Mouse (Mus musculus): ENCODE data around the gene Dnm3. TPM values are rescaled to one million over a fixed set of nuclear protein-coding genes. Genes with fewer than 3 reads are reported as not detected.

Dnm3 gene
- polyA plus RNA-seq, 1 experiment = 1.6 TPM

GRCm38 (mm10) chr1:162286910-162287309 lies 190.9 kb downstream of the Dnm3 start:
- Histone ChIP-seq H3K27me3 (ENCODE audit: control insufficient read depth, insufficient read depth, insufficient read length) (no peaks in the 10 kb centered on the region), H3K79me3 (ENCODE audit: low read depth) (no peaks in the 10 kb centered on the region), H3ac (ENCODE audit: control insufficient read depth, insufficient read length, low read depth) (no peak overlapping the region), H3K79me2 (ENCODE audit: control insufficient read depth, insufficient read depth) (no peaks in the 10 kb centered on the region), H3K4me3 (ENCODE audit: insufficient read depth, poor library complexity, severe bottlenecking) (no peak overlapping the region), H3K36me3 (ENCODE audit: control insufficient read depth, insufficient read depth) (no peaks in the 10 kb centered on the region)
- TF ChIP-seq MYOG (IDR thresholded peaks at IDR 0.05; ENCODE audit: control insufficient read depth, extremely low read depth, insufficient read length) = no peak
- TF ChIP-seq CTCF (IDR thresholded peaks at IDR 0.05; ENCODE audit: control insufficient read depth, insufficient read depth, insufficient read length) = no peak
- no peak for TF ChIP-seq CEBPB (IDR thresholded peaks at IDR 0.05; ENCODE audit: low read depth)
- no peak for TF ChIP-seq FOSL1 (IDR thresholded peaks at IDR 0.05; ENCODE audit: insufficient read depth, low read length, poor library complexity, severe bottlenecking)
- TF ChIP-seq MAX (IDR thresholded peaks at IDR 0.05) = no peak
- TF ChIP-seq USF1 (IDR thresholded peaks at IDR 0.05; ENCODE audit: low read depth) = no peak
- no peak for TF ChIP-seq MYOD1 (IDR thresholded peaks at IDR 0.05; ENCODE audit: control insufficient read depth, insufficient read length, low read depth)

DNA sequence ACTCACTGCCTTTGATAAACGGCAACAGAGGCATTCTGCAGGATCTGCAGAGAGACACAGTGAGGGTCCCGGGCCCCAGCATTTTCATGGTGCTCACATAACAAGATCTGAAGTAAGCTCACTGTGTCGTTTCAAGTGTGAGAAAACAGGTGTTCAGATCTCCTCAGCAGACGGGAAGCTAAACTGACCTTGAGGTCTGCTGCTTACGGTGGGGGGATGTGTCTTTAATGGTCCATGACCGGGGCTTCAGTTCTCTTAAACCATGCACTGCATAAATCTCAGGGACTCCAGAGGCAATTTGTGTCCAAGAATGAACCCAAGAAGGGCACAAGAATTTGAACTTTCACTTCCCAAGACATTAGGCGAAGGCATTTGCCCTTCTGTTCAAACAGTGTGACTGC lies 195.9 kb downstream of the Dnm3 start:
- no peaks in the 10 kb centered on the region for H3K36me3 ChIP-seq (ENCODE audit: control insufficient read depth, insufficient read depth)
- no peak for TF ChIP-seq MYOG (IDR thresholded peaks at IDR 0.05; ENCODE audit: control insufficient read depth, extremely low read depth, insufficient read length)
- no peak for TF ChIP-seq CEBPB (IDR thresholded peaks at IDR 0.05; ENCODE audit: low read depth)
- no peak for TF ChIP-seq CTCF (IDR thresholded peaks at IDR 0.05; ENCODE audit: control insufficient read depth, insufficient read depth, insufficient read length)
- H3K27me3 ChIP-seq (ENCODE audit: control insufficient read depth, insufficient read depth, insufficient read length) = no peaks in the 10 kb centered on the region
- H3K4me3 ChIP-seq (ENCODE audit: insufficient read depth, poor library complexity, severe bottlenecking) = no peak overlapping the region
- no peaks in the 10 kb centered on the region for H3K79me3 ChIP-seq (ENCODE audit: low read depth)
- no peaks in the 10 kb centered on the region for H3K79me2 ChIP-seq (ENCODE audit: control insufficient read depth, insufficient read depth)
- H3ac ChIP-seq (ENCODE audit: control insufficient read depth, insufficient read length, low read depth) = no peak overlapping the region

GRCm38 (mm10) chr1:162280052-162280451 lies 197.8 kb downstream of the Dnm3 start:
- no peaks in the 10 kb centered on the region for H3K79me3 ChIP-seq (ENCODE audit: low read depth)
- H3ac ChIP-seq (ENCODE audit: control insufficient read depth, insufficient read length, low read depth) = no peak overlapping the region
- no peaks in the 10 kb centered on the region for H3K27me3 ChIP-seq (ENCODE audit: control insufficient read depth, insufficient read depth, insufficient read length)
- TF ChIP-seq MYOG (IDR thresholded peaks at IDR 0.05; ENCODE audit: control insufficient read depth, extremely low read depth, insufficient read length) (no peak), CTCF (IDR thresholded peaks at IDR 0.05; ENCODE audit: control insufficient read depth, insufficient read depth, insufficient read length) (no peak), CEBPB (IDR thresholded peaks at IDR 0.05; ENCODE audit: low read depth) (no peak), FOSL1 (IDR thresholded peaks at IDR 0.05; ENCODE audit: insufficient read depth, low read length, poor library complexity, severe bottlenecking) (no peak), USF1 (IDR thresholded peaks at IDR 0.05; ENCODE audit: low read depth) (no peak), MYOD1 (IDR thresholded peaks at IDR 0.05; ENCODE audit: control insufficient read depth, insufficient read length, low read depth) (no peak), MAX (IDR thresholded peaks at IDR 0.05) (no peak)
- no peak overlapping the region for H3K4me3 ChIP-seq (ENCODE audit: insufficient read depth, poor library complexity, severe bottlenecking)
- no peaks in the 10 kb centered on the region for H3K79me2 ChIP-seq (ENCODE audit: control insufficient read depth, insufficient read depth)
- H3K36me3 ChIP-seq (ENCODE audit: control insufficient read depth, insufficient read depth) = no peaks in the 10 kb centered on the region

GRCm38 (mm10) chr1:162276011-162276410 lies 201.8 kb downstream of the Dnm3 start:
- peak; percentile 28 for TF ChIP-seq CTCF (IDR thresholded peaks at IDR 0.05; ENCODE audit: control insufficient read depth, insufficient read depth, insufficient read length)
- no peak for TF ChIP-seq USF1 (IDR thresholded peaks at IDR 0.05; ENCODE audit: low read depth)
- H3K4me3 ChIP-seq (ENCODE audit: insufficient read depth, poor library complexity, severe bottlenecking) = no peak overlapping the region
- H3ac ChIP-seq (ENCODE audit: control insufficient read depth, insufficient read length, low read depth) = no peak overlapping the region
- H3K79me3 ChIP-seq (ENCODE audit: low read depth) = no peaks in the 10 kb centered on the region
- H3K36me3 ChIP-seq (ENCODE audit: control insufficient read depth, insufficient read depth) = no peaks in the 10 kb centered on the region
- H3K27me3 ChIP-seq (ENCODE audit: control insufficient read depth, insufficient read depth, insufficient read length) = no peaks in the 10 kb centered on the region
- no peaks in the 10 kb centered on the region for H3K79me2 ChIP-seq (ENCODE audit: control insufficient read depth, insufficient read depth)

- H3ac ChIP-seq (ENCODE audit: control insufficient read depth, insufficient read length, low read depth) = no peak overlapping the region
- H3K79me3 ChIP-seq (ENCODE audit: low read depth) = no peaks in the 10 kb centered on the region
- no peak overlapping the region for H3K4me3 ChIP-seq (ENCODE audit: insufficient read depth, poor library complexity, severe bottlenecking)
- H3K79me2 ChIP-seq (ENCODE audit: control insufficient read depth, insufficient read depth) = no peaks in the 10 kb centered on the region
- TF ChIP-seq FOSL1 (IDR thresholded peaks at IDR 0.05; ENCODE audit: insufficient read depth, low read length, poor library complexity, severe bottlenecking) (no peak), MAX (IDR thresholded peaks at IDR 0.05) (no peak), CTCF (IDR thresholded peaks at IDR 0.05; ENCODE audit: control insufficient read depth, insufficient read depth, insufficient read length) (no peak), MYOD1 (IDR thresholded peaks at IDR 0.05; ENCODE audit: control insufficient read depth, insufficient read length, low read depth) (no peak), CEBPB (IDR thresholded peaks at IDR 0.05; ENCODE audit: low read depth) (no peak), MYOG (IDR thresholded peaks at IDR 0.05; ENCODE audit: control insufficient read depth, extremely low read depth, insufficient read length) (no peak), USF1 (IDR thresholded peaks at IDR 0.05; ENCODE audit: low read depth) (no peak)
- no peaks in the 10 kb centered on the region for H3K36me3 ChIP-seq (ENCODE audit: control insufficient read depth, insufficient read depth)
- H3K27me3 ChIP-seq (ENCODE audit: control insufficient read depth, insufficient read depth, insufficient read length) = no peaks in the 10 kb centered on the region
Measured at GRCm38 (mm10) chr1:162274674-162275248, 203.1 kb downstream of the Dnm3 start.

DNA sequence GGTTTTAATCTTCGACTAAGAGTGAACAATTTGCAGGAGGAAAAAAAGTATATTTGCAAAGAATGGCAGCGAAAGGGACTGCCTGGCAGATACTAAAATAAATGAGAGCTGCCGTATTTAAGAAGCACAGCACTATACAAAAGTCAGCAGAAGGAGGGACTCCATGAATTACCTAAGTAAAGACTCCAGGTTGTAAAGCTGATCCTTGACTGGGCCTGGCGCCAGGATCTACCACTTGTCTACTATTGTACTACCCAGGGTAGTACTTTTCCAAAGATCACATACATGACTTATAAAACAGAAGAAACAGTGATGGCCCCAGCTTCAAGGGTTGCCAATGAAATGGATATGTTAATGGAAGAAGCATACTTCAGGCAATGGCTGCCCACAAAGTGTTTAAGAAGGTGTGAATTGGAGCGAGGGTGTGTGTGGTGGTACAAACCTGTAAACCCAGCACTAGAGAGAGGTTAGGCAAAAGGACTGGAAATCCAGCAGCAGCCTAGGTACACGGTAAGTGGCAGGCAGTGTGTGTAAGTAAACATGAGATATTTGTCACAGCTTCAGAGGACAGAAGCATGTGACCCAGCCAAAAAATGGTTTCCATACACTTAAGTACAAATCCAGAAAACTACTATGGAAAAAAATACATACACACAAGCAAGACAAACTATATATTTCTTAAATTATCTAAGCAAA lies 220.8 kb downstream of the Dnm3 start:
- H3K27me3 ChIP-seq (ENCODE audit: control insufficient read depth, insufficient read depth, insufficient read length) = no peaks in the 10 kb centered on the region
- H3K79me2 ChIP-seq (ENCODE audit: control insufficient read depth, insufficient read depth) = no peaks in the 10 kb centered on the region
- no peak overlapping the region for H3K4me3 ChIP-seq (ENCODE audit: insufficient read depth, poor library complexity, severe bottlenecking)
- no peaks in the 10 kb centered on the region for H3K79me3 ChIP-seq (ENCODE audit: low read depth)
- H3K36me3 ChIP-seq (ENCODE audit: control insufficient read depth, insufficient read depth) = no peaks in the 10 kb centered on the region
- no peak overlapping the region for H3ac ChIP-seq (ENCODE audit: control insufficient read depth, insufficient read length, low read depth)
- no peak for TF ChIP-seq MYOD1 (IDR thresholded peaks at IDR 0.05; ENCODE audit: control insufficient read depth, insufficient read length, low read depth)
- no peak for TF ChIP-seq MYOG (IDR thresholded peaks at IDR 0.05; ENCODE audit: control insufficient read depth, extremely low read depth, insufficient read length)
- no peak for TF ChIP-seq USF1 (IDR thresholded peaks at IDR 0.05; ENCODE audit: low read depth)
- TF ChIP-seq CEBPB (IDR thresholded peaks at IDR 0.05; ENCODE audit: low read depth) = no peak
- TF ChIP-seq FOSL1 (IDR thresholded peaks at IDR 0.05; ENCODE audit: insufficient read depth, low read length, poor library complexity, severe bottlenecking) = no peak
- no peak for TF ChIP-seq CTCF (IDR thresholded peaks at IDR 0.05; ENCODE audit: control insufficient read depth, insufficient read depth, insufficient read length)
- TF ChIP-seq MAX (IDR thresholded peaks at IDR 0.05) = no peak

Measured in C2C12 (cell line).